12 mouse cellular contexts compared by ENCODE assay signal in the genomic region with DNA sequence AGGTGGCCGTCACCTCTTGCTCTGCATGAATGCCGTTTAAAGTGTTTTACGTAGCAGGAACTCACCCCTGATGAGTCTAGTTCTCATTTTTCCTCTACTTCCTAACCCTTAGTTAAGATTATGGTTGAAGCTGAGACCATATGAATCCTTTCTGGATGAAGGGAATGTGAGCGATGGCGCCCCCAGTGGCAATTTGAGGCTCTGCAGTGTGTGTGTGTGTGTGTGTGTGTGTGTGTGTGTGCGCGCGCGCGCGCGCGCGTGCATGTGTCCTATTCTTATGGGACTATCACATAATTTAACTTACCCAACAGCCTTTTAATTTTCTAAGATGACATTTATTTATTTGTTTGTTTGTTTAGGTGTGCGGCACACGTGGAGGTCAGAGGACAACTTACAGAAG.
DNase-seq lines count a peak whose midpoint lies in the region; ATAC-seq and TF ChIP-seq lines count a peak whose summit lies in the region.
"Had no signal": no experiment of that assay in that cellular context is flagged by ENCODE, and none has a peak within 500 bp of the region (broad histone marks: within the 10 kb centered on the region; RNA-seq: fewer than 3 reads in every experiment).

No protein-coding gene starts in this region.

- no peak overlapping the region for H3K4me2 ChIP-seq in forebrain, postnatal 0 days (ENCODE audit: low read depth)
- no peak overlapping the region for H3K4me2 ChIP-seq in forebrain, embryonic 16.5 days (ENCODE audit: low read length)
- H3K4me2 ChIP-seq in lung, embryonic 14.5 days, result no peak overlapping the region
- no peak overlapping the region for H3K4me2 ChIP-seq in forebrain, embryonic 12.5 days
- H3K4me2 ChIP-seq: embryonic facial prominence, embryonic 12.5 days; heart, embryonic 11.5 days had no signal

- H3K4me3 ChIP-seq in forebrain, postnatal 0 days (ENCODE audit: low read depth, low read length), result no peak overlapping the region
- H3K4me3 ChIP-seq in forebrain, embryonic 16.5 days (replicated peaks; ENCODE audit: low read length), result no peak overlapping the region
- H3K4me3 ChIP-seq in lung, embryonic 14.5 days (ENCODE audit: low read depth, low read length), result no peak overlapping the region
- H3K4me3 ChIP-seq in ES-E14 (ENCODE audit: insufficient read depth in 1 of 2, low read depth in 1 of 2, low read length in 2 of 2, poor library complexity in 1 of 2, severe bottlenecking in 1 of 2), result no peak overlapping the region
- no peak overlapping the region for H3K4me3 ChIP-seq in forebrain, embryonic 12.5 days (replicated peaks)
- H3K4me3 ChIP-seq: embryonic facial prominence, embryonic 12.5 days had no signal

- H3K27ac ChIP-seq in forebrain, postnatal 0 days (ENCODE audit: low read depth, low read length), result no peak overlapping the region
- H3K27ac ChIP-seq in forebrain, embryonic 16.5 days (ENCODE audit: low read length), result no peak overlapping the region
- H3K27ac ChIP-seq in lung, embryonic 14.5 days (ENCODE audit: low read depth), result no peak overlapping the region
- no peak overlapping the region for H3K27ac ChIP-seq in ES-E14 (ENCODE audit: insufficient read depth, low read depth, low read length, poor library complexity, severe bottlenecking)
- H3K27ac ChIP-seq in forebrain, embryonic 12.5 days, result no peak overlapping the region
- H3K27ac ChIP-seq: embryonic facial prominence, embryonic 12.5 days had no signal

- H3K36me3 ChIP-seq in forebrain, postnatal 0 days (ENCODE audit: insufficient read depth), result no peaks in the 10 kb centered on the region
- no peaks in the 10 kb centered on the region for H3K36me3 ChIP-seq in forebrain, embryonic 16.5 days (ENCODE audit: control insufficient read depth, insufficient read depth)
- H3K36me3 ChIP-seq in lung, embryonic 14.5 days (ENCODE audit: insufficient read depth), result no peaks in the 10 kb centered on the region
- H3K36me3 ChIP-seq in ES-E14 (ENCODE audit: control insufficient read depth, insufficient read depth, low read length, poor library complexity, severe bottlenecking), result no peaks in the 10 kb centered on the region
- no peaks in the 10 kb centered on the region for H3K36me3 ChIP-seq in forebrain, embryonic 12.5 days (replicated peaks)
- H3K36me3 ChIP-seq: embryonic facial prominence, embryonic 12.5 days had no signal

- TF ChIP-seq CTCF in forebrain, postnatal 0 days (IDR thresholded peaks at IDR 0.05; ENCODE audit: low read depth), result peak; percentile 68
- TF ChIP-seq CTCF in lung, embryonic 14.5 days (IDR thresholded peaks at IDR 0.05; ENCODE audit: low read depth), result peak; percentile 44

- intact Hi-C loops in left cerebral cortex, postnatal 10 days (cut with DNase I), result no loop called here

- in situ Hi-C loops in ES-E14 (cut with MboI; ENCODE audit: low sequenced_read_pairs in 2 of 2, unreplicated experiment in 2 of 2), result no loop called here

- H3K4me1 ChIP-seq in forebrain, postnatal 0 days (ENCODE audit: insufficient read depth), result no peaks in the 10 kb centered on the region
- no peaks in the 10 kb centered on the region for H3K4me1 ChIP-seq in forebrain, embryonic 16.5 days (replicated peaks; ENCODE audit: control insufficient read depth, insufficient read depth, low read length)
- H3K4me1 ChIP-seq in lung, embryonic 14.5 days (ENCODE audit: insufficient read depth), result no peaks in the 10 kb centered on the region
- H3K4me1 ChIP-seq in ES-E14 (ENCODE audit: control insufficient read depth in 2 of 2, insufficient read depth in 2 of 2, low read length in 2 of 2, poor library complexity in 1 of 2), result no peaks in the 10 kb centered on the region
- no peaks in the 10 kb centered on the region for H3K4me1 ChIP-seq in forebrain, embryonic 12.5 days
- H3K4me1 ChIP-seq: embryonic facial prominence, embryonic 12.5 days had no signal

- no peak for ATAC-seq in forebrain, postnatal 0 days
- no peak for ATAC-seq in forebrain, embryonic 16.5 days
- ATAC-seq in lung, embryonic 14.5 days (ENCODE audit: insufficient read depth), result no peak
- ATAC-seq in forebrain, embryonic 12.5 days (ENCODE audit: low FRiP score), result no peak
- ATAC-seq: midbrain, embryonic 16.5 days had no signal

- H3K9ac ChIP-seq in forebrain, postnatal 0 days, result no peak overlapping the region
- H3K9ac ChIP-seq in forebrain, embryonic 16.5 days (replicated peaks; ENCODE audit: low read depth, low read length), result no peak overlapping the region
- no peak overlapping the region for H3K9ac ChIP-seq in lung, embryonic 14.5 days
- no peak overlapping the region for H3K9ac ChIP-seq in ES-E14 (ENCODE audit: insufficient read depth, low read depth, low read length, poor library complexity, severe bottlenecking)
- H3K9ac ChIP-seq in forebrain, embryonic 12.5 days, result no peak overlapping the region
- H3K9ac ChIP-seq: embryonic facial prominence, embryonic 12.5 days had no signal

- H3K27me3 ChIP-seq in forebrain, postnatal 0 days (ENCODE audit: insufficient read depth, low read length), result no peaks in the 10 kb centered on the region
- no peaks in the 10 kb centered on the region for H3K27me3 ChIP-seq in forebrain, embryonic 16.5 days (replicated peaks; ENCODE audit: control insufficient read depth, insufficient read depth, low read length)
- H3K27me3 ChIP-seq in lung, embryonic 14.5 days (ENCODE audit: insufficient read depth, low read length), result no peaks in the 10 kb centered on the region
- H3K27me3 ChIP-seq in forebrain, embryonic 12.5 days, result peaks cover 3% of the 10 kb centered on the region; the same call in 1 of the 2 replicates
- H3K27me3 ChIP-seq: embryonic facial prominence, embryonic 12.5 days had no signal

- 76% methylated on average over 16 of the region's 16 CpGs for WGBS in forebrain, postnatal 0 days
- WGBS in forebrain, embryonic 16.5 days, result 79% methylated on average over 16 of the region's 16 CpGs
- WGBS in lung, embryonic 14.5 days, result 69% methylated on average over 16 of the region's 16 CpGs
- WGBS in forebrain, embryonic 12.5 days, result 81% methylated on average over 16 of the region's 16 CpGs

- H3K9me3 ChIP-seq in forebrain, postnatal 0 days (ENCODE audit: low read length), result no peaks in the 10 kb centered on the region
- H3K9me3 ChIP-seq in forebrain, embryonic 16.5 days (ENCODE audit: control insufficient read depth, low read length), result no peaks in the 10 kb centered on the region
- H3K9me3 ChIP-seq in lung, embryonic 14.5 days (ENCODE audit: low read depth, low read length), result no peaks in the 10 kb centered on the region
- H3K9me3 ChIP-seq in ES-E14 (ENCODE audit: control insufficient read depth, insufficient read depth, low read depth, low read length), result no peaks in the 10 kb centered on the region
- no peaks in the 10 kb centered on the region for H3K9me3 ChIP-seq in forebrain, embryonic 12.5 days
- H3K9me3 ChIP-seq: embryonic facial prominence, embryonic 12.5 days had no signal

- peak; percentile 43 for DNase-seq in forebrain, postnatal 0 days
- no peak for DNase-seq in lung, embryonic 14.5 days
- no peak for DNase-seq in lung, adult 18-20 months
- DNase-seq in ES-E14 (ENCODE audit: low read depth, low spot score), result no peak
- peak; percentile 21 for DNase-seq in induced T-regulatory cell, adult 2 months (ENCODE audit: low read depth)
- no peak for DNase-seq in left cerebral cortex, postnatal 10 days (ENCODE audit: extremely low spot score in 1 of 2, low spot score in 2 of 2)
- DNase-seq: adrenal gland, postnatal 14 days had no signal

TF ChIP-seq in ES-E14, 5 proteins besides CTCF, POLR2A, EP300 and RAD21:
- no peak for TF ChIP-seq HCFC1 (IDR thresholded peaks at IDR 0.05; ENCODE audit: borderline replicate concordance, insufficient read depth, low read length)
- TF ChIP-seq CHD2 (IDR thresholded peaks at IDR 0.05; ENCODE audit: low read depth, low read length), result no peak
- TF ChIP-seq ZC3H11A (IDR thresholded peaks at IDR 0.05; ENCODE audit: borderline replicate concordance, low read depth, low read length), result peak; percentile 21; the same call in 1 of the 2 replicates

Comparison
In these comparisons a context has a peak if more than half of its experiments do, and no peak if none do; other contexts are left out.
1. DNase-seq: peak in forebrain, postnatal 0 days (single experiment) and induced T-regulatory cell, adult 2 months (single experiment); none in lung, embryonic 14.5 days (single experiment), lung, adult 18-20 months (0 of 2), ES-E14 (single experiment) and left cerebral cortex, postnatal 10 days (0 of 2).